Mouse (Mus musculus) liver, embryonic 14.5 days (tissue): ENCODE data around the gene Rufy3. TPM values are rescaled to one million over a fixed set of nuclear protein-coding genes. Genes with fewer than 3 reads are reported as not detected.

Source experiments
- ATAC-seq: fragments of 200-750 bp; cut with Nextera tagmentation; 2 replicates; pipeline ENCODE4 v1.8.0; 2017; ENCODE audit warnings: moderate number of reproducible peaks, mild to moderate bottlenecking, moderate library complexity; ENCODE audit not compliant: insufficient read depth
- DNase-seq, 3 experiments: peaks; one replicate each; pipeline ENCODE4 v3.0.0-alpha.2; 2012 to 2013; ENCODE audit warnings: low read depth in 3 of 3, low spot score in 3 of 3
- H3K27ac ChIP-seq: fragments of 300-500 bp; sonication (generic); 2 replicates; pipeline ENCODE4 v1.5.1; 2014; ENCODE audit warnings: moderate library complexity, mild to moderate bottlenecking, control low read depth, inconsistent platforms
- H3K27me3 ChIP-seq: fragments of 300-500 bp; sonication (generic); 2 replicates; pipeline ENCODE4 v1.6.1; 2014; ENCODE audit warnings: mild to moderate bottlenecking, low read length, moderate library complexity; ENCODE audit not compliant: control insufficient read depth, insufficient read depth
- H3K36me3 ChIP-seq: fragments of 300-500 bp; sonication (generic); replicated peaks from 2 replicates; pipeline ENCODE4 v1.6.1; 2014; ENCODE audit warnings: low read depth; ENCODE audit not compliant: control insufficient read depth, insufficient read depth
- H3K4me1 ChIP-seq, 2 experiments: fragments of 200-500 bp in 1 of 2; fragments of 300-500 bp in 1 of 2; sonication (generic) in 1 of 2; replicated peaks; 2 replicates each; pipeline ENCODE4 v1.6.1; 2012 to 2014; ENCODE audit warnings: antibody characterized with exemption in 1 of 2, inconsistent platforms in 1 of 2, low read length in 1 of 2; ENCODE audit not compliant: control insufficient read depth in 2 of 2, insufficient read depth in 2 of 2
- H3K4me2 ChIP-seq: fragments of 300-500 bp; sonication (generic); 2 replicates; pipeline ENCODE4 v1.6.1; 2014; ENCODE audit warnings: low read depth, mild to moderate bottlenecking, control low read depth, moderate library complexity
- H3K4me3 ChIP-seq, 2 experiments: fragments of 200-500 bp in 1 of 2; fragments of 300-500 bp in 1 of 2; sonication (generic) in 1 of 2; 2 replicates each; pipeline ENCODE4 v1.5.1; 2012 to 2014; ENCODE audit warnings: low read depth in 2 of 2, low read length in 2 of 2, mild to moderate bottlenecking in 2 of 2, control low read depth in 1 of 2, inconsistent platforms in 1 of 2, moderate library complexity in 1 of 2; ENCODE audit not compliant: insufficient read depth in 1 of 2
- H3K9ac ChIP-seq: fragments of 300-500 bp; sonication (generic); replicated peaks from 2 replicates; pipeline ENCODE4 v1.6.1; 2014; ENCODE audit warnings: mild to moderate bottlenecking, control low read depth, moderate library complexity
- H3K9me3 ChIP-seq: fragments of 300-500 bp; sonication (generic); 2 replicates; pipeline ENCODE4 v1.6.1; 2016; ENCODE audit warnings: low read length, mixed read lengths; ENCODE audit not compliant: control insufficient read depth
- CTCF ChIP-seq: IDR thresholded peaks from 2 replicates; pipeline ENCODE4 v1.5.1; 2016; ENCODE audit warnings: antibody characterized with exemption, low read depth, control low read depth
- EP300 ChIP-seq: IDR thresholded peaks from 2 replicates; pipeline ENCODE4 v1.6.1; 2016; ENCODE audit warnings: antibody characterized with exemption, low read depth
- WGBS: fragments of 180-500 bp; shearing (Covaris S2); extraction: QIAGEN DNeasy Blood & Tissue Kit; methylation state at CpG from one replicate; pipeline ENCODE4 v1.1.7; 2014; ENCODE audit not compliant: insufficient replicate concordance; 5-methylcytosine and 5-hydroxymethylcytosine counted together
- polyA plus RNA-seq, 2 experiments: library from polyadenylated mRNA; depleted of rRNA in 1 of 2; stranded (reverse) in 1 of 2; unstranded in 1 of 2; fragments of >200 nt; fragmentation: Nextera tagmentation in 1 of 2; extraction: Ambion mirVana in 1 of 2; gene quantifications; 2 replicates each; pipeline versions ENCODE4 v1.2.1 to v1.2.3; 2012 to 2014

The Rufy3 gene
- polyA plus RNA-seq, 2 experiments, result 3.5 to 4.1 TPM

- H3K9me3 ChIP-seq, result no peaks in the 10 kb centered on the region
- no peak overlapping the region; the same call in 1 of the 2 replicates for H3K27ac ChIP-seq
- under 1% methylated on average over 85 of the region's 119 CpGs for WGBS
- peak overlapping the region; percentile 70 for H3K9ac ChIP-seq
- H3K4me1 ChIP-seq, result peaks cover 6 to 10% of the 10 kb centered on the region in 2 experiments
- H3K27me3 ChIP-seq, result peaks cover 5% of the 10 kb centered on the region; the same call in 1 of the 2 replicates
- no peak for DNase-seq
- no peak for TF ChIP-seq EP300
- TF ChIP-seq CTCF, result peak; percentile 1; the same call in 1 of the 2 replicates
- H3K4me2 ChIP-seq, result peak overlapping the region; percentile 84
- peak overlapping the region; percentile 58 to 77 for H3K4me3 ChIP-seq
- no peaks in the 10 kb centered on the region for H3K36me3 ChIP-seq
- ATAC-seq, result peak; percentile 70
Observed at GRCm38 (mm10) chr5:88565148-88566033, 551 bp downstream of the Rufy3 start.

- peak overlapping the region; percentile 84 for H3K4me2 ChIP-seq
- no peaks in the 10 kb centered on the region for H3K36me3 ChIP-seq
- H3K9ac ChIP-seq, result peak overlapping the region; percentile 70
- H3K27ac ChIP-seq, result no peak overlapping the region; the same call in 1 of the 2 replicates
- ATAC-seq (peak; percentile 32), DNase-seq (peak; percentile 46 to 55 (median 50))
- WGBS, result 3% methylated on average over 14 of the region's 14 CpGs
- H3K27me3 ChIP-seq, result peaks cover 5% of the 10 kb centered on the region; the same call in 1 of the 2 replicates
- H3K9me3 ChIP-seq, result no peaks in the 10 kb centered on the region
- H3K4me3 ChIP-seq, result peak overlapping the region; percentile 58 to 77
- H3K4me1 ChIP-seq, result peaks cover 6 to 10% of the 10 kb centered on the region in 2 experiments
- TF ChIP-seq EP300 (peak; percentile 78), CTCF (no peak)
Observed at GRCm38 (mm10) chr5:88566034-88566841, 1.4 kb downstream of the Rufy3 start.

GRCm38 (mm10) chr5:88569541-88569940, 4.7 kb downstream of the Rufy3 start:
- no peak overlapping the region for H3K4me2 ChIP-seq
- H3K36me3 ChIP-seq, result no peaks in the 10 kb centered on the region
- ATAC-seq, result no peak
- WGBS, result 66% methylated on average over 3 of the region's 3 CpGs
- no peak overlapping the region for H3K27ac ChIP-seq
- DNase-seq, result no peak
- peaks cover 2% of the 10 kb centered on the region; the same call in 1 of the 2 replicates for H3K27me3 ChIP-seq
- no peak overlapping the region for H3K4me3 ChIP-seq
- TF ChIP-seq EP300, result no peak
- TF ChIP-seq CTCF, result no peak
- H3K9me3 ChIP-seq, result no peaks in the 10 kb centered on the region
- no peak overlapping the region for H3K9ac ChIP-seq
- H3K4me1 ChIP-seq, result peaks cover 6 to 8% of the 10 kb centered on the region in 2 experiments

GRCm38 (mm10) chr5:88574829-88575228, 10.0 kb downstream of the Rufy3 start:
- H3K27me3 ChIP-seq, result no peaks in the 10 kb centered on the region
- H3K4me2 ChIP-seq, result no peak overlapping the region
- no peaks in the 10 kb centered on the region for H3K4me1 ChIP-seq
- DNase-seq (no peak), ATAC-seq (no peak)
- H3K9me3 ChIP-seq, result no peaks in the 10 kb centered on the region
- WGBS, result 70% methylated on average over 3 of the region's 3 CpGs
- TF ChIP-seq CTCF (no peak), EP300 (no peak)
- H3K4me3 ChIP-seq, result no peak overlapping the region
- no peak overlapping the region for H3K27ac ChIP-seq
- no peak overlapping the region for H3K9ac ChIP-seq
- H3K36me3 ChIP-seq, result no peaks in the 10 kb centered on the region
